Mouse (Mus musculus): Measurements from ENCODE around the gene Zfp652. TPM values are rescaled to one million over a fixed set of nuclear protein-coding genes. Genes with fewer than 3 reads are reported as not detected.

Gene Zfp652
- polyA plus RNA-seq, 1 experiment from 2014 or later: 24.4 TPM

DNA sequence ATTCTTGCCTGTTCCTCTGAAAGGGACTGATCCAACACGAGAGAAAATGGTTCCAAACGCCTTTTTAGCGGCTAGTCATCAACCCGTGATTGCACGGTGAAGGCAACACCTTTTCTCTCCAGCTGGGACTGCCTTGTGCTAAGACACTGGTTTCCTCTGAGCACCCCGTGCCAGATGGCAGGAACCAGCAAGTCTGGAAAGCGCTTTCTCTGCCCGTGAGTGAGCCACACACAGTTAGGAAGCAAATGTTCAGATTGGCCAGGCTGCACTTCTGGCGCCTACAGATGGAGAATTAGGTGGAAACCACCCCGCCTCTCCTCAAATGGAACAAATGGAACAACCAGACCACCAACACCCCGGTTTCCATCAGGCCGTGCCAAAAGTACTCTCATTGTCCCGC is 79.3 kb downstream of the Zfp652 start:
- Histone ChIP-seq H3K4me1 (peaks cover 6% of the 10 kb centered on the region), H3K9me3 (replicated peaks) (no peaks in the 10 kb centered on the region)
- 80% methylated on average over 13 of the region's 13 CpGs for WGBS

DNA sequence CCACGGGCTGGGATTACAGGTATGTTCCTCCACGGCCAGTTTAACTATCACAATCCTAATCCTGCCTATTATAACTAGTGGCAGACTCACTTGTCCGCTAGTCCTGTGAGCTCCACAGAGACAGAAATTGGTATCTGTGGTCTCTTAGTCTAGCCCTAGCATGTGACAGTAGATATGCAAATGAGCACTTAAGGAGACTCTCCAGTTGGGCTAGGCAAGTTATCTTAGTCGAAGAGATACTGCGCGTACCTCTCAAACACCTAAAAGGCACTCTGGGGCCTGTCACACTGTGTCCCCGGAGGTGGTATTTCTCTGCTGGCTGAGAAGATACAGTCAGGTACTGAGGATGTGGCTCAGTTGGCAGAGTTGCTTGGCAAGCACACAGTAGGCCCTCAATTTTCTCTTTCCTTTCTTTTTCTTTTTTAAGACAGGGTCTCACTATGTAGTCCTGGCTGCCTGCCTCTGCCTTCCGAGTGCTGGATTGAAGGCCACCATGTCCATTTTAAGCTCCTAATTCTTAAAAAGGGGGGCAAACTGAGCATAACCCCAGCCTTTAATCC is 80.6 kb downstream of the Zfp652 start:
- Histone ChIP-seq H3K36me3 (no peaks in the 10 kb centered on the region), H3K9me3 (replicated peaks) (no peaks in the 10 kb centered on the region), H3K27ac (replicated peaks) (no peak overlapping the region), H3K27me3 (replicated peaks) (peaks cover 10% of the 10 kb centered on the region), H3K4me2 (no peak overlapping the region), H3K9ac (replicated peaks) (no peak overlapping the region), H3K4me3 (replicated peaks) (no peak overlapping the region), H3K4me1 (peaks cover 8% of the 10 kb centered on the region)
- WGBS: 92% methylated on average over 8 of the region's 8 CpGs
- no peak for ATAC-seq (ENCODE audit: low FRiP score)

More for the DNA sequence above, 79.3 kb downstream of the Zfp652 start:
- Histone ChIP-seq H3K27me3 (replicated peaks) (peaks cover 2% of the 10 kb centered on the region), H3K27ac (replicated peaks) (no peak overlapping the region), H3K4me2 (no peak overlapping the region), H3K9ac (replicated peaks) (no peak overlapping the region), H3K4me3 (replicated peaks) (no peak overlapping the region), H3K36me3 (no peaks in the 10 kb centered on the region)
- ATAC-seq (ENCODE audit: low FRiP score): no peak

GRCm38 (mm10) chr11:95794201-95794600 is 81.7 kb downstream of the Zfp652 start:
- 65% methylated on average over 5 of the region's 5 CpGs for WGBS
- H3K27me3 ChIP-seq (replicated peaks): peaks cover 10% of the 10 kb centered on the region

GRCm38 (mm10) chr11:95795582-95795981 is 83.1 kb downstream of the Zfp652 start:
- H3K4me3 ChIP-seq (replicated peaks): no peak overlapping the region
- WGBS: 68% methylated on average over 5 of the region's 5 CpGs

More at GRCm38 (mm10) chr11:95794201-95794600, 81.7 kb downstream of the Zfp652 start:
- Histone ChIP-seq H3K27ac (replicated peaks) (no peak overlapping the region), H3K4me3 (replicated peaks) (no peak overlapping the region), H3K9me3 (replicated peaks) (no peaks in the 10 kb centered on the region), H3K36me3 (no peaks in the 10 kb centered on the region), H3K4me1 (peaks cover 8% of the 10 kb centered on the region), H3K9ac (replicated peaks) (no peak overlapping the region), H3K4me2 (no peak overlapping the region)
- no peak for ATAC-seq (ENCODE audit: low FRiP score)

DNA sequence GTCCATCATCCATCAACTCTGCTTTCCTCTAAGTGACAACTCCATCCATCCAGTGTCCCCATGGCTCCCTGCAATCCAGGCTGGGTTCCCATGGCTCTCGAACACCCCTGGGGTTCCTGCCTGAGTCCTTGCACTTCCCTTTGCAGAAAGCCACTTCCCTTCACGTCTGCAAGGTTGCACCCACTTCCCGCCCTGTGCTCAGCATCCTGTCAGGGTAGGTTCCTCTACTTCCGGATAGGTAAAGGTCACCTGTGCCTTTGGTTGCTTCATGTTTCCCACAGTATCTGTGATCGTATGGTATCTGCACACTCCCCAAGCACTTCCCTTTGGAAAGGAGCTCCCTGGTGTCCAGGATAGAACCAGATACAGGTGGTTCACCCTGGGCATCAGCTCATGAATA is 92.5 kb downstream of the Zfp652 start:
- no peaks in the 10 kb centered on the region for H3K27me3 ChIP-seq (replicated peaks)
- H3K9ac ChIP-seq (replicated peaks): no peak overlapping the region
- no peaks in the 10 kb centered on the region for H3K4me1 ChIP-seq
- H3K36me3 ChIP-seq: no peaks in the 10 kb centered on the region
- no peak overlapping the region for H3K4me3 ChIP-seq (replicated peaks)
- no peak overlapping the region for H3K4me2 ChIP-seq
- no peak for ATAC-seq (ENCODE audit: low FRiP score)
- WGBS: 80% methylated on average over 5 of the region's 5 CpGs
- H3K9me3 ChIP-seq (replicated peaks): no peaks in the 10 kb centered on the region
- H3K27ac ChIP-seq (replicated peaks): no peak overlapping the region

More at GRCm38 (mm10) chr11:95795582-95795981, 83.1 kb downstream of the Zfp652 start:
- Histone ChIP-seq H3K9me3 (replicated peaks) (no peaks in the 10 kb centered on the region), H3K27me3 (replicated peaks) (peaks cover 10% of the 10 kb centered on the region), H3K4me1 (peaks cover 8% of the 10 kb centered on the region), H3K4me2 (no peak overlapping the region), H3K27ac (replicated peaks) (no peak overlapping the region), H3K9ac (replicated peaks) (no peak overlapping the region), H3K36me3 (no peaks in the 10 kb centered on the region)
- no peak for ATAC-seq (ENCODE audit: low FRiP score)

- 48% methylated on average over 3 of the region's 3 CpGs for WGBS
- Histone ChIP-seq H3K4me1 (no peaks in the 10 kb centered on the region), H3K4me3 (replicated peaks) (no peak overlapping the region), H3K9ac (replicated peaks) (no peak overlapping the region), H3K27ac (replicated peaks) (no peak overlapping the region), H3K4me2 (no peak overlapping the region), H3K27me3 (replicated peaks) (no peaks in the 10 kb centered on the region), H3K9me3 (replicated peaks) (no peaks in the 10 kb centered on the region), H3K36me3 (no peaks in the 10 kb centered on the region)
- ATAC-seq (ENCODE audit: low FRiP score): no peak
Observed at GRCm38 (mm10) chr11:95805527-95805926, 93.1 kb downstream of the Zfp652 start.

GRCm38 (mm10) chr11:95807884-95808283 is 95.4 kb downstream of the Zfp652 start:
- WGBS: 96% methylated on average over 5 of the region's 5 CpGs
- Histone ChIP-seq H3K4me3 (replicated peaks) (no peak overlapping the region), H3K36me3 (no peaks in the 10 kb centered on the region), H3K27ac (replicated peaks) (no peak overlapping the region), H3K4me1 (no peaks in the 10 kb centered on the region), H3K9me3 (replicated peaks) (no peaks in the 10 kb centered on the region), H3K9ac (replicated peaks) (no peak overlapping the region), H3K4me2 (no peak overlapping the region), H3K27me3 (replicated peaks) (no peaks in the 10 kb centered on the region)
- no peak for ATAC-seq (ENCODE audit: low FRiP score)

- Histone ChIP-seq H3K4me2 (no peak overlapping the region), H3K4me3 (replicated peaks) (no peak overlapping the region), H3K27me3 (replicated peaks) (no peaks in the 10 kb centered on the region), H3K9me3 (replicated peaks) (no peaks in the 10 kb centered on the region), H3K36me3 (no peaks in the 10 kb centered on the region), H3K4me1 (no peaks in the 10 kb centered on the region), H3K27ac (replicated peaks) (no peak overlapping the region), H3K9ac (replicated peaks) (no peak overlapping the region)
- ATAC-seq (ENCODE audit: low FRiP score): no peak
- 75% methylated on average over 5 of the region's 5 CpGs for WGBS
Observed at GRCm38 (mm10) chr11:95808448-95809011, 96.1 kb downstream of the Zfp652 start.

GRCm38 (mm10) chr11:95809603-95810002 is 97.1 kb downstream of the Zfp652 start:
- H3K4me2 ChIP-seq: no peak overlapping the region

GRCm38 (mm10) chr11:95810828-95811227 is 98.4 kb downstream of the Zfp652 start:
- Histone ChIP-seq H3K27ac (replicated peaks) (no peak overlapping the region), H3K9me3 (replicated peaks) (no peaks in the 10 kb centered on the region), H3K4me1 (no peaks in the 10 kb centered on the region), H3K27me3 (replicated peaks) (no peaks in the 10 kb centered on the region), H3K4me3 (replicated peaks) (no peak overlapping the region), H3K9ac (replicated peaks) (no peak overlapping the region), H3K36me3 (no peaks in the 10 kb centered on the region), H3K4me2 (no peak overlapping the region)
- WGBS: 65% methylated on average over 7 of the region's 7 CpGs
- ATAC-seq (ENCODE audit: low FRiP score): no peak

More at GRCm38 (mm10) chr11:95809603-95810002, 97.1 kb downstream of the Zfp652 start:
- Histone ChIP-seq H3K4me3 (replicated peaks) (no peak overlapping the region), H3K9me3 (replicated peaks) (no peaks in the 10 kb centered on the region), H3K4me1 (no peaks in the 10 kb centered on the region), H3K27me3 (replicated peaks) (no peaks in the 10 kb centered on the region), H3K9ac (replicated peaks) (no peak overlapping the region), H3K36me3 (no peaks in the 10 kb centered on the region), H3K27ac (replicated peaks) (no peak overlapping the region)
- no peak for ATAC-seq (ENCODE audit: low FRiP score)
- WGBS: 12% methylated on average over 5 of the region's 5 CpGs

DNA sequence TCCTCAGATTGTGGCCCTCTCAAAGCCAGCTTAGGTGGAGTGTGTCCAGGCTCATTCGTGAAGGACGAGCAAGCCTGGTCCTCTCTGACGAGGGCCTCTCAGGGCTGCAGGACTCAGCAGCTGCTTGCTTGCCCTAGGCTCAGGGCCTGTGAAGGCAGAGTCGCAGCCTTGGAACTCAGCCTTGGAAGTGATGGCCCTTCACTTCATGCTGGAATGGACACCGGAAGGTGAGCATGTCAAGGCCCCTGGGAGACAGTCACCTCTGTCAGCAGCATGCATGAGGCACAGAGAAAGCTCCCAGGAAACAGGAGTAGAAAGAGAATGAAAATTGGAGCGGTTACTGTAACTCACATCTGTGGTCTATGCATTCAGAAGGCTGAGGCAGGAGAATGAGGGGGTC is 99.3 kb downstream of the Zfp652 start:
- H3K4me3 ChIP-seq (replicated peaks): no peak overlapping the region
- no peaks in the 10 kb centered on the region for H3K4me1 ChIP-seq
- no peak for ATAC-seq (ENCODE audit: low FRiP score)
- no peaks in the 10 kb centered on the region for H3K9me3 ChIP-seq (replicated peaks)
- no peaks in the 10 kb centered on the region for H3K36me3 ChIP-seq
- WGBS: 85% methylated on average over 6 of the region's 6 CpGs
- H3K4me2 ChIP-seq: no peak overlapping the region
- no peak overlapping the region for H3K27ac ChIP-seq (replicated peaks)
- no peak overlapping the region for H3K9ac ChIP-seq (replicated peaks)
- no peaks in the 10 kb centered on the region for H3K27me3 ChIP-seq (replicated peaks)

GRCm38 (mm10) chr11:95812224-95812623 is 99.8 kb downstream of the Zfp652 start:
- ATAC-seq (ENCODE audit: low FRiP score): no peak
- WGBS: 43% methylated on average over 4 of the region's 4 CpGs

More at GRCm38 (mm10) chr11:95812224-95812623, 99.8 kb downstream of the Zfp652 start:
- Histone ChIP-seq H3K4me1 (no peaks in the 10 kb centered on the region), H3K27ac (replicated peaks) (no peak overlapping the region), H3K4me3 (replicated peaks) (no peak overlapping the region), H3K9ac (replicated peaks) (no peak overlapping the region), H3K36me3 (no peaks in the 10 kb centered on the region), H3K27me3 (replicated peaks) (no peaks in the 10 kb centered on the region), H3K9me3 (replicated peaks) (no peaks in the 10 kb centered on the region), H3K4me2 (no peak overlapping the region)
